Mouse (Mus musculus): Measurements from ENCODE around the gene Pitpnc1. TPM values are rescaled to one million over a fixed set of nuclear protein-coding genes. Genes with fewer than 3 reads are reported as not detected.

The Pitpnc1 gene
- polyA plus RNA-seq, 1 experiment from 2014 or later, result 36.7 TPM

GRCm38 (mm10) chr11:107465041-107465440 lies 5.5 kb downstream of the Pitpnc1 start:
- H3K4me2 ChIP-seq (replicated peaks), result no peak overlapping the region
- no peak overlapping the region for H3K9ac ChIP-seq (replicated peaks)
- H3K27me3 ChIP-seq, result no peaks in the 10 kb centered on the region
- peaks cover 2% of the 10 kb centered on the region; the same call in 1 of the 2 replicates for H3K36me3 ChIP-seq
- no peak overlapping the region for H3K4me3 ChIP-seq (replicated peaks)
- ATAC-seq, result no peak
- H3K9me3 ChIP-seq, result peaks cover 3% of the 10 kb centered on the region; the same call in 1 of the 2 replicates
- no peak overlapping the region for H3K27ac ChIP-seq
- peaks cover 20% of the 10 kb centered on the region for H3K4me1 ChIP-seq (replicated peaks)
- 95% methylated on average over 4 of the region's 4 CpGs for WGBS

- H3K4me1 ChIP-seq (replicated peaks), result peaks cover 20% of the 10 kb centered on the region
These were observed 6.4 kb downstream of the Pitpnc1 start for GRCm38 (mm10) chr11:107464141-107464540.

GRCm38 (mm10) chr11:107463251-107463681 lies 7.2 kb downstream of the Pitpnc1 start:
- no peaks in the 10 kb centered on the region for H3K27me3 ChIP-seq
- no peak overlapping the region for H3K27ac ChIP-seq
- WGBS, result 94% methylated on average over 12 of the region's 12 CpGs
- no peak overlapping the region for H3K9ac ChIP-seq (replicated peaks)
- H3K4me3 ChIP-seq (replicated peaks), result no peak overlapping the region
- H3K4me2 ChIP-seq (replicated peaks), result no peak overlapping the region
- peaks cover 15% of the 10 kb centered on the region for H3K4me1 ChIP-seq (replicated peaks)
- peaks cover 2% of the 10 kb centered on the region; the same call in 1 of the 2 replicates for H3K36me3 ChIP-seq
- H3K9me3 ChIP-seq, result peaks cover 3% of the 10 kb centered on the region; the same call in 1 of the 2 replicates
- no peak for ATAC-seq

More at GRCm38 (mm10) chr11:107464141-107464540, 6.4 kb downstream of the Pitpnc1 start:
- peaks cover 3% of the 10 kb centered on the region; the same call in 1 of the 2 replicates for H3K9me3 ChIP-seq
- H3K9ac ChIP-seq (replicated peaks), result no peak overlapping the region
- H3K27ac ChIP-seq, result no peak overlapping the region
- WGBS, result 58% methylated on average over 6 of the region's 6 CpGs
- no peak for ATAC-seq
- H3K36me3 ChIP-seq, result peaks cover 2% of the 10 kb centered on the region; the same call in 1 of the 2 replicates
- no peak overlapping the region for H3K4me2 ChIP-seq (replicated peaks)
- no peak overlapping the region for H3K4me3 ChIP-seq (replicated peaks)
- no peaks in the 10 kb centered on the region for H3K27me3 ChIP-seq

- H3K9ac ChIP-seq (replicated peaks), result no peak overlapping the region
- H3K27me3 ChIP-seq, result no peaks in the 10 kb centered on the region
- peaks cover 11% of the 10 kb centered on the region for H3K4me1 ChIP-seq (replicated peaks)
- H3K27ac ChIP-seq, result no peak overlapping the region
- peaks cover 2% of the 10 kb centered on the region; the same call in 1 of the 2 replicates for H3K36me3 ChIP-seq
- 95% methylated on average over 3 of the region's 3 CpGs for WGBS
- H3K4me2 ChIP-seq (replicated peaks), result no peak overlapping the region
- peaks cover 3% of the 10 kb centered on the region; the same call in 1 of the 2 replicates for H3K9me3 ChIP-seq
- H3K4me3 ChIP-seq (replicated peaks), result no peak overlapping the region
- ATAC-seq, result no peak
These were observed 8.0 kb downstream of the Pitpnc1 start for GRCm38 (mm10) chr11:107462478-107462877.

GRCm38 (mm10) chr11:107459828-107460227 lies 10.7 kb downstream of the Pitpnc1 start:
- Histone ChIP-seq H3K4me1 (replicated peaks) (peaks cover 5% of the 10 kb centered on the region), H3K4me3 (replicated peaks) (no peak overlapping the region), H3K9me3 (peaks cover 3% of the 10 kb centered on the region; the same call in 1 of the 2 replicates), H3K9ac (replicated peaks) (no peak overlapping the region), H3K4me2 (replicated peaks) (no peak overlapping the region), H3K36me3 (peaks cover 6% of the 10 kb centered on the region; the same call in 1 of the 2 replicates), H3K27ac (no peak overlapping the region), H3K27me3 (no peaks in the 10 kb centered on the region)
- WGBS, result 71% methylated on average over 7 of the region's 7 CpGs
- ATAC-seq, result no peak

GRCm38 (mm10) chr11:107458986-107459385 lies 11.5 kb downstream of the Pitpnc1 start:
- WGBS, result 92% methylated on average over 7 of the region's 7 CpGs
- ATAC-seq, result no peak
- Histone ChIP-seq H3K36me3 (peaks cover 11% of the 10 kb centered on the region), H3K9ac (replicated peaks) (no peak overlapping the region), H3K27ac (no peak overlapping the region), H3K4me1 (replicated peaks) (peaks cover 1% of the 10 kb centered on the region), H3K27me3 (no peaks in the 10 kb centered on the region), H3K4me3 (replicated peaks) (no peak overlapping the region), H3K4me2 (replicated peaks) (no peak overlapping the region), H3K9me3 (peaks cover 3% of the 10 kb centered on the region; the same call in 1 of the 2 replicates)

- Histone ChIP-seq H3K36me3 (peaks cover 18% of the 10 kb centered on the region), H3K27me3 (no peaks in the 10 kb centered on the region), H3K27ac (no peak overlapping the region), H3K9ac (replicated peaks) (no peak overlapping the region), H3K4me3 (replicated peaks) (no peak overlapping the region), H3K4me2 (replicated peaks) (no peak overlapping the region), H3K4me1 (replicated peaks) (no peaks in the 10 kb centered on the region), H3K9me3 (peaks cover 3% of the 10 kb centered on the region; the same call in 1 of the 2 replicates)
- WGBS, result 89% methylated on average over 12 of the region's 12 CpGs
- ATAC-seq, result no peak
These were observed 12.2 kb downstream of the Pitpnc1 start for GRCm38 (mm10) chr11:107458286-107458685.

- ATAC-seq, result no peak
- Histone ChIP-seq H3K27me3 (no peaks in the 10 kb centered on the region), H3K4me2 (replicated peaks) (no peak overlapping the region), H3K9ac (replicated peaks) (no peak overlapping the region), H3K4me3 (replicated peaks) (no peak overlapping the region), H3K36me3 (peaks cover 18% of the 10 kb centered on the region), H3K4me1 (replicated peaks) (no peaks in the 10 kb centered on the region), H3K27ac (no peak overlapping the region), H3K9me3 (peaks cover 4% of the 10 kb centered on the region; the same call in 1 of the 2 replicates)
- WGBS, result 97% methylated on average over 3 of the region's 3 CpGs
These were observed 13.2 kb downstream of the Pitpnc1 start for GRCm38 (mm10) chr11:107457282-107457681.

GRCm38 (mm10) chr11:107454546-107455462 lies 15.7 kb downstream of the Pitpnc1 start:
- H3K27me3 ChIP-seq, result no peaks in the 10 kb centered on the region
- H3K4me3 ChIP-seq (replicated peaks), result no peak overlapping the region
- no peak overlapping the region for H3K4me2 ChIP-seq (replicated peaks)
- H3K36me3 ChIP-seq, result peaks cover 18% of the 10 kb centered on the region
- H3K9ac ChIP-seq (replicated peaks), result no peak overlapping the region
- no peaks in the 10 kb centered on the region for H3K4me1 ChIP-seq (replicated peaks)
- 0 out of 2 replicates have a peak, but pooled peaks cover 4% of the 10 kb centered on the region for H3K9me3 ChIP-seq
- H3K27ac ChIP-seq, result no peak overlapping the region
- WGBS, result 65% methylated on average over 18 of the region's 19 CpGs
- no peak for ATAC-seq

GRCm38 (mm10) chr11:107452053-107452452 lies 18.4 kb downstream of the Pitpnc1 start:
- H3K4me2 ChIP-seq (replicated peaks), result no peak overlapping the region
- H3K4me3 ChIP-seq (replicated peaks), result no peak overlapping the region
- 0 out of 2 replicates have a peak, but pooled peaks cover 4% of the 10 kb centered on the region for H3K9me3 ChIP-seq
- no peaks in the 10 kb centered on the region for H3K27me3 ChIP-seq
- 97% methylated on average over 7 of the region's 7 CpGs for WGBS
- no peak for ATAC-seq
- H3K27ac ChIP-seq, result no peak overlapping the region
- H3K4me1 ChIP-seq (replicated peaks), result 0 out of 2 replicates have a peak, but pooled peaks cover 4% of the 10 kb centered on the region
- no peak overlapping the region for H3K9ac ChIP-seq (replicated peaks)
- peaks cover 18% of the 10 kb centered on the region for H3K36me3 ChIP-seq

GRCm38 (mm10) chr11:107451106-107451505 lies 19.4 kb downstream of the Pitpnc1 start:
- Histone ChIP-seq H3K27me3 (no peaks in the 10 kb centered on the region), H3K27ac (no peak overlapping the region), H3K9ac (replicated peaks) (no peak overlapping the region), H3K4me1 (replicated peaks) (0 out of 2 replicates have a peak, but pooled peaks cover 4% of the 10 kb centered on the region), H3K4me3 (replicated peaks) (no peak overlapping the region), H3K4me2 (replicated peaks) (no peak overlapping the region), H3K36me3 (peaks cover 15% of the 10 kb centered on the region), H3K9me3 (0 out of 2 replicates have a peak, but pooled peaks cover 4% of the 10 kb centered on the region)
- 95% methylated on average over 10 of the region's 10 CpGs for WGBS
- no peak for ATAC-seq

- 88% methylated on average over 6 of the region's 6 CpGs for WGBS
These were observed 20.4 kb downstream of the Pitpnc1 start for GRCm38 (mm10) chr11:107450097-107450496.

More at GRCm38 (mm10) chr11:107450097-107450496, 20.4 kb downstream of the Pitpnc1 start:
- Histone ChIP-seq H3K4me1 (replicated peaks) (peaks cover 4% of the 10 kb centered on the region; the same call in 1 of the 2 replicates), H3K4me3 (replicated peaks) (no peak overlapping the region), H3K9me3 (0 out of 2 replicates have a peak, but pooled peaks cover 4% of the 10 kb centered on the region), H3K36me3 (peaks cover 14% of the 10 kb centered on the region), H3K4me2 (replicated peaks) (no peak overlapping the region), H3K27ac (no peak overlapping the region), H3K27me3 (no peaks in the 10 kb centered on the region), H3K9ac (replicated peaks) (no peak overlapping the region)
- no peak for ATAC-seq

All from midbrain, embryonic 13.5 days (tissue).